Mouse (Mus musculus): ENCODE measurements around the gene AU041133.
"Not testable (repeated sequence)": the region's sequence is repeated elsewhere in the genome, so short reads cannot be mapped to it uniquely, and the experiment has no call there.

The AU041133 gene

GRCm38 (mm10) chr10:82127850-82128401 is at the start of gene AU041133:
AU041133 (plus strand) TSS chr10:82128013.
- DNase-seq (ENCODE audit: low spot score in 2 of 2), result peak; percentile 77 to 86

GRCm38 (mm10) chr10:82082728-82083621 is 44.8 kb upstream of the AU041133 start, which contains the start of gene BC024063:
BC024063 (plus strand) TSS chr10:82083353.
- DNase-seq (ENCODE audit: low spot score in 2 of 2), result peak; percentile 41 to 67

GRCm38 (mm10) chr10:82083622-82083971 is 44.2 kb upstream of the AU041133 start:
- not testable (repeated sequence) for DNase-seq (ENCODE audit: low spot score in 2 of 2)

- DNase-seq (ENCODE audit: low spot score in 2 of 2), result no peak
Measured at GRCm38 (mm10) chr10:82117206-82117605, 10.6 kb upstream of the AU041133 start.

GRCm38 (mm10) chr10:82145282-82145681 is 17.5 kb downstream of the AU041133 start:
- DNase-seq (ENCODE audit: low spot score in 2 of 2), result no peak

- DNase-seq (ENCODE audit: low spot score in 2 of 2), result no peak
Measured at GRCm38 (mm10) chr10:82147571-82147970, 19.8 kb downstream of the AU041133 start.

- no peak for DNase-seq (ENCODE audit: low spot score in 2 of 2)
Measured at GRCm38 (mm10) chr10:82167777-82168176, 40.0 kb downstream of the AU041133 start.

GRCm38 (mm10) chr10:82169776-82170175 is 42.0 kb downstream of the AU041133 start:
- DNase-seq (ENCODE audit: low spot score in 2 of 2), result no peak

GRCm38 (mm10) chr10:82170808-82171207 is 43.0 kb downstream of the AU041133 start:
- no peak for DNase-seq (ENCODE audit: low spot score in 2 of 2)

- peak; percentile 48 to 73 for DNase-seq (ENCODE audit: low spot score in 2 of 2)
Measured at GRCm38 (mm10) chr10:82178257-82179064, 50.6 kb downstream of the AU041133 start.
